Mouse (Mus musculus) gastrocnemius, postnatal 36 days (tissue): ENCODE results near the gene Acadl. TPM values are rescaled to one million over a fixed set of nuclear protein-coding genes. Genes with fewer than 3 reads are reported as not detected.

Source experiments
- DNase-seq, 2 experiments: peaks; one replicate each; pipeline ENCODE4 v3.0.0; 2022
- intact Hi-C: fragments of 180-260 bp; cut with DNase I; formaldehyde crosslinking; loops from one replicate; pipeline ENCODE4 v1.15.1; 2025
- long read RNA-seq, 2 experiments: library from polyadenylated mRNA; stranded (forward); transcript quantifications; one replicate each; pipeline ENCODE4 v2.0.0; 2021
- total RNA-seq, 2 experiments: library from RNA; stranded (reverse); gene quantifications; 2 replicates each; pipeline ENCODE4 v1.2.3; 2021

Gene Acadl
- 100 to 1,000 TPM; 259 to 288 TPM for total RNA-seq
- long read RNA-seq, experiment 1, transcript Acadl-201 (11 exons, 1,916 nt) = major isoform, 182 of 371 reads
- long read RNA-seq, experiment 1, partial matches to known transcripts = 173 of 371 reads
- long read RNA-seq, experiment 1, other reads (novel, unspliced or antisense) = 16 of 371 reads
- long read RNA-seq, experiment 2, transcript Acadl-201 (11 exons, 1,916 nt) = major isoform, 249 of 517 reads
- long read RNA-seq, experiment 2, partial matches to known transcripts = 256 of 517 reads
- long read RNA-seq, experiment 2, other reads (novel, unspliced or antisense) = 12 of 517 reads

DNA sequence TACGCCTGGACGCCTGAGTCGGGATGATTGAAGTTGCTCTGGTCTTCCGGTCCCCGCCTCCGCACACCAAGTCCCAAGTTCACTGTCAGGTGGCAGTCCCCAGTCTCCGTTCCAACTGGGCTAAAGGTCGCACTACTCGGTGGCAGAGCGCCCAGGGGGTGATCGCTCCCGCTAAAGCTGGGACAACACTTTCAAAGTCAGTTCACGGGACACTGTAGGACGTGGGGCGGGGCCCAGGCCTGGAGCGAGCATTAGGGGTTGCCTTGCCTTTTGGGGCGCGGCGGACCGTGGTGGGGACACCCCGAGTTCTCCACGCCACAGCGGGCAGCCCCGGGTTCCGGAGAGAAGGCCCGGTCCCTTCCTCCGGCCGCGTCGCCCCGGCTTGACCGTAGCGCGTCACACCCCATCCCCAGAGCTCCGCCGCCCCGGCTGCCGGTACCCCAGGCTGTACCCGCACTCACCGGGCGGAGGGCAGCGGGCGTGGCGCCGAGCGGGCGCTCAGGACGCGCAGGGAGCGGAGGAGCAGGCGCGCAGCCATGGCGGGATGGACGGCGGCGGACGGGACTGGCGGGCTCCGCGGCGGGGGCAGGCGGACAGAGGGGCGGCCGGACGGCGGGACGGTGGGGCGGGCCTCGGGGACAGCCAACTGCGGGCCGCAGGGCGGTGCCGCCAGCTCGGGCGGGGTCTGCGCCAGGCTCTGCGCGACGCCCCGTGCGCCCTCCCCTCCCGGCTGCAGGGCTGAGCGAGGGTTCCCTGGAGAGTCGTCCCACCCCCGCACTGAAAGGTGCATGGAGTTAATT is at the start of gene Acadl:
Gene Acadl (minus strand): TSS at position 566 of the 800 bp plus-strand sequence.
- peak; percentile 89 to 92 for DNase-seq
- intact Hi-C loops = no loop called here

DNA sequence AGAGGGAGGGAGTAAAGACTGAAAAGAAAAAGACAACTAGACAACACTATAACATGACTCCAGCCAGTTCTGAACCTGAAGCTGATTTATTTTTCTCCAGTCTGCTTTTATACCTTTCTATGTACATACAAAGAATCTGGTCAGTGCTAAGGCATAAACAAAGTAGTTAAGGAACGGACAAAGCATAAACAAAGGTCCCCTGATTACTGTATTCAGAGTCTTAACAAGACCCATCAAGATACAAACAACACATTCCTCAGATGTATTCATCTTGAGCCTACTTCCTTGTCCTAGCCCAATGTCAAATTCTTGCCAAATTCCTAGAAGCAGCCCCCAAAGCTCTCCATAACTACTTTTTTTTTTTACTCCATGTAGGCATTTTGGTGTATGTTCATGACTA is 49.2 kb upstream of the Acadl start:
- intact Hi-C loops = no loop called here
- no peak for DNase-seq

DNA sequence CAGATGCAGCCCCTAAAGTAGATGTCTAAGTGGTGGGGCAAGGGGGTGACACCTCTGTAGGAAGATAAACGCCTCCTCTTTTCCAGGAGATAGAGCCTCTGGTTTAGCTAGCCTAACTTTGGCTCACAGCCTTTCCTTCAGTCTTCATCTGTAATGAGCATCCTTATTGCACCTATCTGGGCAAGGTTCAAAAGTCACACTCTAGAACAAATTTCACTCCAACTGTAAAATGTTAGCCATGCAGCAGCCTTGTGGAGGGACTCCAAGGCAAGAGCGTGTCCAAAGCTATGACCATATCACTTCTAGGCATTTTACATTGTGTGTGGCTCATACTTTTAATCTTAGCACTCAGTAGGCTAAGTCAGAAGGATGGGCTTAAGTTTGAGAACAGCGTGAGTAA is 39.5 kb upstream of the Acadl start:
- intact Hi-C loops = no loop called here
- no peak for DNase-seq

DNA sequence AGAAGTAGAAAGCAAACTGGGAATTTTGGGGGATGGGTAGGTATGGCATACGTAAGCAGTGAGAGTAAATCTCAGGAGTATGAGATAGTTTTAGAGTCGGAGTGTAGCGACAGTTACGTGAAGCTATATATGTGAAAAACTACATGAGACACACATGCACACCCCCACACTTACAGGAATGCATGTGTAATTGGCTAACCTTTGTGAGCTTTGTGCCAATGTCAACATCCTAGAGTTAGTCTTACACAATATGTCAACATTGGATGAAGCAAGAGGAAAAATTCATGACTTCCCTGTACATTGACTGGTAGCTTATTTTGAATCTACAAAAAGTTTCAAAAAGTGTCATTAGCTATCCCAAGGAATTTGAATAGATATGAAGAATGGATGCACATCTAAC is 37.9 kb upstream of the Acadl start:
- intact Hi-C loops = no loop called here
- no peak for DNase-seq

DNA sequence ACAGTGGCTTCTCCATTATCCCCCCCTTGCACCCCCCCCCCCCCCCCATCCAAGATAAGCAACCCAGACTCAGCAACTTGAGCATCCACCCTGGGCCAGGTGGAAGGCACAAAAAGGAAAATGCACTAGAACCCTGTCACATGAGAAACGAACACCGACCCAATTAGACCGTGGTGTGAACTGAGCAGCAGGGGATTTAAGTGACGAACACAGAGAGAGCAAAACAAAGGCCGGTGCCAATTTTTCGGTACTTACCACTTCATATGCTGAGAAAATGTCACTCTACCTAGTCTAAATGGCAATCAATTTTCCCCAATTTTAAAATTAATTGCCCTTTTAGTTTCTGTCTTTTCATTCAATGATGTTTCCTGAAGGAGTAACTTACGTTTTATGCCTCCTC is 35.2 kb upstream of the Acadl start:
- intact Hi-C loops = no loop called here
- no peak for DNase-seq

DNA sequence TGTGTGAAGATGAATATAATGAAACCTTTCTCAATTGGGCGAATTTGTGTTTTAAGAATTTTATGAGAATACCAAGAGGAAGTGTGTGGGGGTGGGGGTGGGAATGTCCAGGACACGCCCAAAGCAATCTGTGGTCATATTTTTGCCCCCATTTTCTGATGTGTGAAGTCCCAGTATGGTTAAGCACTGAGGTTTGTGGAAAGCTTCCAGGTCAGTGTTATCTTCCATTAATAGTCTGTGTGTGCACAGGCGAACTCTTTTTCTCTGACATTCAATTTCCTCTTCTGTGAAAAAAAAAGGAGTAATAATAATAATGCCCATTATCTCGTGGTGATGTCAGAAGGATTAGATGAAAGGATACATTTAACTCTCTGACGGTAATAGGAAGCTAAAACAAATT is 33.5 kb upstream of the Acadl start:
- intact Hi-C loops = no loop called here
- no peak for DNase-seq

DNA sequence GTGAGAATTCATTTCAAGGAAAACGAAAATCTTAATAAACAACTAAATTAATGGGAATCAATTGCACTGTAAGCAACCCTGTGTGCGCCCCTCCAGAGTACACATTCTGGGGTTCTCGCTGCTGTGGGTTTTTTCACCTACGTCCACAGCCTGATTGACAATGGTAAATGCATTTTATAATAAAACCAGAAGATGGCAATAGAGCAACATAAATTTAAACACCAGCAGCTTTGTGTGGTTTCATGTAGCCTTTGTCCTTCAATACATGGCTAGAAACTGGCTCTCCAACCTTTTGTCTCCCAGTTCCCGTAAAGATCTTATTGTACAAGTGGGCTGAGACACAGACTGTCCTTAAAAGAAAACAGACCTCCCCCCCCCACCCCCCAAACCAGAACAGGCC is 33.0 kb upstream of the Acadl start:
- DNase-seq = no peak
- intact Hi-C loops = no loop called here

DNA sequence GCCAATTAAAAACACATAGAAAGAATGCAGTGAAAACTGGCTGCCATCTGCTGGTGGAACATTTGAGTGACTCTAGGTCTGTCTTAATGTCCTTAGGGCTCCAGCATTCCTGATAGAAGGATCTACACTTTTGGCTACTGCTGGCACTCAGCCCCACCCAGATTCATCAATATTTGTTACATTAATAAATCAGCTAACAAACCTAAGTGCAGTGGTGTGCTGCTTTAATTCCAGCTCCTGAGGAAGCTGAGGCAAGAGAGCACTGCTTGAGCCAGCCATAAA is 32.7 kb upstream of the Acadl start:
- peak in 1 of 2 experiments; percentile 10 for DNase-seq
- intact Hi-C loops = loop anchor here (2.0 kb wide), 1 partner anchor 97 kb away; no protein-coding TSS in a partner anchor

DNA sequence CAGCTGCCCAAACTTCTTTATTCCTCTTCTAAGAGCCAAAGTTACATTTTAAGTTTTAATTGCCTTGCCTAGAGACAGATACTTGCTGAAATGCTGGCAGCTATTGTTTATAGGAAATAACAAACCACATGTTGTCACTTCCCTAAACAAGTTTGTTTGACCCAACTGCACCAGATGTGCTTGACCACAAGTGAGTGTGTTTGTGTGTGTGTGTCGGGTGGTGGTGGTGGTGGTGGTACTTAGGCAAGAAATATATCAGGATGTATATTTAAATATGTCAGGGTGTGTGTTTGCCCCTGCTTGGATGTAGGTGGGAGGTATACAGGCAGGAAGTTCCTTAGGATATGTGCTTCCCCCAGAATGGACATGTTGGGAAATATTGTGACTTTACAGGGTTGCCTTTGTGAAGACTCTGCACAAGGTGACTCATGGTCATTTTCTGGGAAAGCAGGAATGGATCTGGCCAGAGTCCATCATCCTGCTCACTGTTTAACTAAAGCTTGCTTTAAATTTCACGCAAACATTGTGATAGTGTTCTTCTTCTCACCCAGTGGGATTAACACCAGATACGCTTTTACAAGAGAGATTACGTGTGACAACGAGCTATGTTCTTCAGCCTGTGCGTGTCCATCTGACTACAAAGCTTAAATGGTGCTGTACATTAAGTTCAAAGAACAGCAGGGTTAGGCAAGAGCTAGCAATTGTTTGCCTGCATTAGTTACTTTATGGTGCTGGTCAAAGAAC is 32.2 kb upstream of the Acadl start:
- intact Hi-C loops = loop anchor here (2.0 kb wide), 1 partner anchor 98 kb away; no protein-coding TSS in a partner anchor
- DNase-seq = no peak

DNA sequence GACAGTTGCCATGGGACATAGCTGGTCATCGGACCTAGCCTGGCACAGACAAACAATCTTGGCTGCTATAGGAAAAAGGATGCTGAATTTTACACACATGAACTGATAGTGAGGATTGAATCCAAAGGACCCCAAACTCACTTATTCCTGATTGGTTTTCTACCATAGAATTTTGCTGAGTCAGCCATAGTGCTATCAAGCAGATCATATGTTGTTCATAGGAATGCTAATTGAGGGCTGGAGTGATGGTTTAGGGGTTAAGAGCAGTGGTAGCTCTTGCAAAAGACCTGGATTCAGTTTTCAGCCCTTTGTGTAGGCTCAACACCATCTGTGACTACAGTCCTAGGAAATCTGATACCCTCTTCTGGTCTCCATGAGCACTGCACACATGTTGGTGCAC is 24.1 kb upstream of the Acadl start:
- intact Hi-C loops = no loop called here

DNA sequence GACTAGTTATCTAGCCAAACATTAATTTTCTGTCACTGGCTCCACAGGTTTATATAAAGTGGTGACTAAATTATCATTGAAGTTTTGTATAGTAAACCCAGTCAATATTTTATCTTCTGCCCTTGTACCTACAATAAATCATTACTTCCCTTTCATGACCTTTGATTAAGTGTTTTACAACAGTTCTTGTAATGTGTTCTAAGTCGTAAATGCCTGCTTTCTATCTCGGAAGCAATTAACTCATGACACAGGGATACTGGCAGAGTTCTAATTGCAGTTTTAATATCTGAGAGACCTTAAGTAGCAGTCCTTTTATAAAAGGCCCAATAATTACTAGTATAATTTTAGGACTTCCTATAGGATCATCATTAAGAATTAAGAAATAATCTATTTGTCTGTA is 17.1 kb upstream of the Acadl start:
- DNase-seq = no peak
- intact Hi-C loops = no loop called here

More for the DNA sequence above, 24.1 kb upstream of the Acadl start:
- no peak for DNase-seq

DNA sequence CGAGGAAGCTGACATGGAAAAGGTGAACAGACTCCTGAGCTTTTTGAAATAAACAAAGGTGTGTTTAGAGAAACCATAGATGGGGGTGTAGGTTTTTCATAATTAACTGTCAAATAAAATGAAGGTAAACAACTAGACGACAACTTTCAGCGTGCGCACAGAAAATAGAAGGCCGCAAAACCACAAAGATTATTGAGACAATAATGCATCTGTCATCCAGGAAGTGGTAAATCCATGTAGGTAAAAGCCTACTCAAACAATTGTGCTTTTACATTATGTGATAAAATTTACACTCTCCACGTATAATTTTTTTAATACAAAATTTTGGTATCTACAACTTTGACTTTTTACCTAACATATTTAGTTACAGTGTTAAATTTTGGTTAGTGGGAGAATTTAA is 11.7 kb upstream of the Acadl start:
- no peak for DNase-seq
- intact Hi-C loops = no loop called here

DNA sequence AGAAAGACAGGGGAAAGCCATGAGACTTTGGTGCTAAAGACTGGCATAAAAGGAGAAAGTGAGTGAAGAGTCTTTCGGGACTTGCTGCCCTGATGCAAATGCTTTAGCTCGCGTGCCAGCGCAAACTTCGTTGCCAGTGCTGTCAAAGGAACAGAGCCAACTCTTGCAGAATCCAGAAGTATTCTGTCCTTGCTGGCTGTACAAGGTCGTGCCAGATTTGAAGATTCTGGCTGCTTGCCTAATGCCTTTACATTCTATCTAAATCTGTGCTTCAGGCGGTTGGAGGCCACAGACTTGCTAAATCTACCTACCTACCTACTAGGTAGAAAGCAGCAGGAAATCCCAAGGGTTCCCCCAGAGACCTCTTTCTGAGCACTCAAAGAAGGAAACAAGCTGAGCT is 8.5 kb upstream of the Acadl start:
- intact Hi-C loops = no loop called here

DNA sequence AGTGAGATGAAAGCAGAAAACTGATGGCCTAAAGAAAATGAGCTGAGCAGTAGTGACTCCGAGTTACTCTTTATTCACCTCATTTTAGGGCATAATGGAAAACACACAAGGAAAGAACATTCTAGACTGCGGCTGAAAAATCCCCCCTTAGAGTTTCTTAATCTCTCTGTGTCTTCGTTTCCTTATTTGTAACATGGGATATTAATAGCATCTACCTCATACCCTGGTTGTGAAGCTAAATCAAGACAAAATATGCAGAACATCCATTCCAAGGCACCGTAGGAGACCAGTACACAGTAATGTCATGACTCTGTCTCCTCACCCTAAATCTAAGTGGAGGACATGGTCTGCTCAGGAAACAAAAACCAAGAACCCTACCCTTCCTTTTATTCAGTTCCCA is 2.6 kb upstream of the Acadl start:
- intact Hi-C loops = no loop called here
- no peak for DNase-seq

More for the DNA sequence above, 8.5 kb upstream of the Acadl start:
- peak in 1 of 2 experiments; percentile 15 for DNase-seq

DNA sequence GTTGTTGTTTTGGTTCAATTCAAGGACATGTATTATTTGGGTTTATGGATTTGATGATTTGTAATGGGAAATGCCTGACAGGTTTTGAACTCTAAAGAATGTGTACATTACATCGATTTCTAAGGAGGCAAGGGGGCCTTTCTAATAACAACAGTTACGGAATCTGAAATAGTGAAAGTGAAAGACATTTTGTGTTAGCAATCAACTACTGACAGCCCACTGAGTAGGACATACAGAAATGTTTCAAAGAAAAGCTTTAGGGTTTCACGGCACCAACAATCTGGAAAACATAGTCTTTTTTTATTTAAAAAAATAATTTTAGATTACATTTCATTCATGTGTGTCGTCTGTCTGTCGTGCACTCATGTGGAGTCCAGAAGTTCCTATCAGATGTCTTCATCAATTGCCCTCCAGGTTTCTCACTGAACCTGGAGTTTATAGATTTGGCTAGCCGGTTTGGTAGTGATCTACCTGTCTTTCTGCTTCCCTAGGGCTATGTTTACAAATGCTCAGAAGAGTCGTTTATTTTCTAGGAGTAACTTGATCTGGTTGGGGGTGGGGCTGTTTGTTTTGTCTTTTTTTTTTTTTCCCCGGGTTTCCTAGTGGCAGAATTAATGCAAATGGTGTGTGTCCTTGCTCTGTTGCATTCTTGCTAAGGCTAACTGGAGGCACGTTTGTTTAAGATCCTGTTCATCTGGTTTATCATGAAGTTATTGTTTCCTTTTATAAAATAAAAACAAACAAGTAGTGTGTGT is 841 bp upstream of the Acadl start:
- DNase-seq = no peak

DNA sequence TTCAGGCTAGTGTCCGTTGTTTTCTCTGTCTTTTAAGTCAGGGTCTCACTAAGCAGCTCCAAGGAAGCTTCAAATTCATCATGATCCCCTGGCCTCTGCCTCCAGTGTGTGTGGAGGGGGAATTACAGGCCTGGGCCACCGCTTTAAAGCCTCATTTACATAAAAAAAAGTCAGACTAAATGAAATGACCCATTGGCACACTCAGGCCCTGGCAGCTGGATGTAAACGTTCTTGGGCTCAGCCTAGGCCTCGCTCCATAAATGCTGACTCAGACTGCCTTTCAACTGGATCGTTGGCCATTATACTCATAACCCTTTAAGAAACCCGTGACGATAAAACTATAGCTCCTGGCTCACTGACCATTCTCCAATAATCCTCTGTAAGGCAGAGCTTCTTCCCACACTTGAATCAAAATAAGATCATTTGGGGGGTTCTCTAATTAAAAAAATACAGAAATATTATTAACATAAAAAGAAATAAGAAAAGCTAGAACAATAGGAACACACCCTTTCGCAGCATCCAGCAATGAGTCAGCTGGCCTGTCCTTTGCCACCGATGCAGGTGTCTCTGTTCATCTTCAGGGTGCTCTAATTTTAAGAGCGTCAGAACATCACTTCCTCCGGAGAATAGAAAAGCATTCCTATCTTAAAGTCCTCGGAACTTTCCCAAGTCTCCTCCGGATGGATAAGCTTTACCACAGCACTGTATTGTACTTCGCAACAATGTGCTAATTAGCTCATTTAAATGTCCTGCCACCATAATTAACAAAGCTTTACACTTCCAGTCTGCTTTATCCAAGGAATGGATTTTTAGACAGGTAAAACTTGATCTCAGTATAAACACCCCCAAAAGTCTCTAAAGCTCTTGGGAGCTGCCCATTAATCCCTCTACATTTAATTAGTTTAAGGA is 1.1 kb downstream of the Acadl start:
- intact Hi-C loops = no loop called here
- no peak for DNase-seq

More for the DNA sequence above, 841 bp upstream of the Acadl start:
- intact Hi-C loops = no loop called here

DNA sequence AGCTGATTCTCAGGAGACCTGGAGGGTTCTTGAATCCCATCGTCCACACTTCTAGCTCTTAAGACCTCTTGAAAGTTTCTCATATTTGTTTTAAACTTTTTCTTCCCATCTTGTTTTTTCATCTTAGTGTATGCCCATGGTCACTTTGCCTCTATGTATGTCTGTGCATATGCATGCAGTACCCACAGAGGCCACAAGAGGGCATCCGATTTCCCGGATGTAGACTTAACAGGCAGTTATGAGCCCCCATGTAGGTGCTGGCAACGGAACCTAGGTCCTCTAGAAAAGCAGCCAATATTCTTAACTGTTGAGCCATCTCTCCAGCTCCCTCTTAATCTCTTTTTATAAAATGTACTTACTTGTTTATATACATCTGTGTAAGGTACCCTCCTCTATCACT is 15.6 kb downstream of the Acadl start:
- intact Hi-C loops = no loop called here
- no peak for DNase-seq

DNA sequence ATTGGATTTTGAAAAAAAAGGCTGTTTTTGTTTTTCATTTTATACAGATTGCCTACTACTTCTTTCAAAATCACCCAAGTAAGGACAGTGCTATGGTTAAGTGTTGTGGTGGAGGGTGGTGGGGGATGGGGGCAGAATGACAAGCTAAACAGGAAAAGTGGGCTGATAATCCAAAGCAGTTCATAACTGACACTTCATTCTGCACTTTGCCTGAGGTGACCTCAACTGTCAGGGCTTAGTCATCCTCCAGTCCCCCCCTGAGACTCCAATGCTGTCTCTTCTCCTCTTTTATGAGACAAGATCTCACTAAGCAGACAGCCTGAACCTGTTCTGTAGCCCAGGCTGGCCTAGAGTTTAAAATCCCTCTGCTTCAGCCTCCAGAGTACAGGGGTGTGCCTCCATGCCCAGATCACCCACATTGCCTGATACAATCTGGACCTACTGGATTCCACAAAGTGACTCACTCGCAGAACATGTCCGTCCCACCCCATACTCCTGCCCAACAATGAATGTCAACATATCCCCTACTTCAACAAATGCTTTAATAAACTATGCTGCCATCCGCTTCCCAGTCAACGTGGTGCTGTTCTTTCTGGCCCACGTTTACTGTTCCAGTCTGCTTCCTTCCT is 17.3 kb downstream of the Acadl start:
- no peak for DNase-seq
- intact Hi-C loops = no loop called here

DNA sequence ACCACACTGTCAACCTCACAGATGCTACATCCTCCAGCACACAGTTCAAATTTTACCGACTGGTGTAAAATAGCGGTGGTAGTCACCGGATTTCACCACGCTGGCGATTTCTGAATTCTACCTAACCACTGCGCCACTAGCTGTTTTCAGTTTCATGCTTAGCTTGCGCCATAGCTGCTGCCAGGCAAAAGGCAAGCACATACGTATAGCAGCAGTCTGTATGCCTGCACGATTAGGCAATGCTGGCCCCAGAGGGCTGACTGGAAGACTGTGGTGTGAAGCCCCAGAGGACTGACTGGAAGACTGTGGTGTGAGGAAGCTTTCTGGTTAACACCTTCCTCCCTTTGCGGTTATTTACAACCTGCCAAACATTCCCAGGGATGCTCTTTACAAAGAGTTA is 21.1 kb downstream of the Acadl start:
- no peak for DNase-seq
- intact Hi-C loops = no loop called here
